Mouse (Mus musculus): ENCODE data around the gene Pgap2. TPM values are rescaled to one million over a fixed set of nuclear protein-coding genes. Genes with fewer than 3 reads are reported as not detected.
A peak's percentile ranks its signal among the peaks of the same experiment; 100 is the strongest.

The Pgap2 gene
- polyA plus RNA-seq, 1 experiment from 2014 or later = 70.1 TPM

- Histone ChIP-seq H3K9me3 (ENCODE audit: control insufficient read depth, low read length) (no peaks in the 10 kb centered on the region), H3K4me3 (ENCODE audit: control insufficient read depth in 1 of 2, insufficient read depth in 1 of 2, low read depth in 1 of 2, low read length in 2 of 2) (peak overlapping the region; percentile 80 to 95), H3K4me1 (ENCODE audit: control insufficient read depth in 2 of 2, insufficient read depth in 2 of 2, low read length in 2 of 2) (peaks cover 29 to 45% of the 10 kb centered on the region in 2 experiments), H3K36me3 (ENCODE audit: control insufficient read depth, insufficient read depth, low read length) (no peaks in the 10 kb centered on the region), H3K27me3 (ENCODE audit: control insufficient read depth, insufficient read depth, low read length) (no peaks in the 10 kb centered on the region), H3K9ac (ENCODE audit: low read length) (peak overlapping the region; percentile 86), H3K4me2 (ENCODE audit: low read length) (peak overlapping the region; percentile 83), H3K27ac (replicated peaks in 1 of 2; ENCODE audit: control insufficient read depth in 1 of 2, insufficient read depth in 1 of 2, low read depth in 2 of 2, low read length in 2 of 2) (peak overlapping the region; percentile 93 to 95)
- under 1% methylated on average over 23 of the region's 23 CpGs for WGBS
- peak; percentile 28 for ATAC-seq (ENCODE audit: insufficient number of reproducible peaks, insufficient read depth, low FRiP score, low read depth)
These were observed 39.5 kb downstream of the Pgap2 start for GRCm38 (mm10) chr7:102249531-102249895.

DNA sequence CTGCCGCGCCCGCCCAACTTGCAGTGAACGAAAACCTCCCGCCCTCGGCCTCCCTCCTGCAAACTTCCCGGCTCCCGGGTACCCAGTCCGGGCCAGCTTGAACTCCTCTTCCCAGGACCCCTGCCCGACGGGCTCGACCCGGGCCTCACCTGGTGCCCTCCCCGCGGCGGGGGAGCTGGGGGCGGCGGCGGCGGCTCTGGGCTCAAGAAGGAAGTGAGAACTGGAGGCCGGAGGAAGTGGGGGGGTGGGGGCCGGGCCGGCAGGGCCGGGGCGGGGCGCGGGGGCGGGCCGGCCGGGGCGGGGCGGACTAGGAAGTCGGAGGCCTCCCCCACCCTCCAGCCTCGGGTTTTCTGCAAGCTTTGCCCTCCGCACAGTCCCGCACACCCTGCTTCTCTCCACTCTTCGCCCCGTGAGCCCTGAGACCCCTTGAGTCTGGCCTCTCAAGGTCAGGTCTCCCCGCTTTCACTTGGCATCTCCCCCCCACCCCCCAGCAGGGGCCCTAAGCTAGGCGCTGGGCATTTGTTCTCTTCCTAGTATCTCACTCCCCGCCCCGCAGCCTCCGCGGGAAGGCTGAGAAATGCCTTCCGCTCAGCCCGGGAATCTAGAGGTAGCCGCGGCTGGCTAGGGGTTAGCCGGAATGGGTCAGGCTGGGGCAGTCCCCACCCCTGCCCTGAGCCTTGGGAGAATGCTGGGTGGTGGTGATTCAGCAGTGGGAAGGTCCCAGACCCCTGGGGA lies 40.1 kb downstream of the Pgap2 start:
- Histone ChIP-seq H3K4me1 (ENCODE audit: control insufficient read depth in 2 of 2, insufficient read depth in 2 of 2, low read length in 2 of 2) (peaks cover 26 to 40% of the 10 kb centered on the region in 2 experiments), H3K4me2 (ENCODE audit: low read length) (peak overlapping the region; percentile 83), H3K9me3 (ENCODE audit: control insufficient read depth, low read length) (no peaks in the 10 kb centered on the region), H3K4me3 (ENCODE audit: control insufficient read depth in 1 of 2, insufficient read depth in 1 of 2, low read depth in 1 of 2, low read length in 2 of 2) (peak overlapping the region; percentile 80 to 95), H3K27ac (replicated peaks in 1 of 2; ENCODE audit: control insufficient read depth in 1 of 2, insufficient read depth in 1 of 2, low read depth in 2 of 2, low read length in 2 of 2) (peak overlapping the region; percentile 94 to 95), H3K27me3 (ENCODE audit: control insufficient read depth, insufficient read depth, low read length) (no peaks in the 10 kb centered on the region), H3K9ac (ENCODE audit: low read length) (peak overlapping the region; percentile 86), H3K36me3 (ENCODE audit: control insufficient read depth, insufficient read depth, low read length) (no peaks in the 10 kb centered on the region)
- ATAC-seq (ENCODE audit: insufficient number of reproducible peaks, insufficient read depth, low FRiP score, low read depth) = peak; percentile 83
- WGBS = 2% methylated on average over 37 of the region's 49 CpGs

GRCm38 (mm10) chr7:102250631-102251214 lies 40.7 kb downstream of the Pgap2 start:
- peak overlapping the region; percentile 94 to 95 for H3K27ac ChIP-seq (replicated peaks in 1 of 2; ENCODE audit: control insufficient read depth in 1 of 2, insufficient read depth in 1 of 2, low read depth in 2 of 2, low read length in 2 of 2)
- peak; percentile 75 for ATAC-seq (ENCODE audit: insufficient number of reproducible peaks, insufficient read depth, low FRiP score, low read depth)
- under 1% methylated on average over 33 of the region's 33 CpGs for WGBS

DNA sequence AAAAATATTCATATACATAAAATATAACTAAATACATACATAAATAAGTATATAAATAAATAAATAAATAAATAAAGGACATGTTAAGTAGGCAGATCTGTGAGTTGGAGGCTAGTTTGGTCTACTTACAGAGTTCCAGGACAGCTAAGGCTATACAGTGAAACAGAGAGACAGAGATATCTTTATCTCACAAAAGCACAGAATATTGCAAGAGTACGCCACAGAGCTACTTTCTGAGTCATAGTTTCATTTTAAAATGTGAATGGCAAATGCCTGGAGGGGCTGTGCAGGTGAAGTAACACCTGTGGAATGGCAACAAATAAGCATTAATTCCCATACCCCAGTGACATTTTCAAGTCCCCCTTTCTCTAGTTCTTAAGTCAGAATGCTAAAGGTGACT lies 43.6 kb downstream of the Pgap2 start:
- H3K27ac ChIP-seq (replicated peaks in 1 of 2; ENCODE audit: control insufficient read depth in 1 of 2, insufficient read depth in 1 of 2, low read depth in 2 of 2, low read length in 2 of 2) = no peak overlapping the region
- no peaks in the 10 kb centered on the region for H3K36me3 ChIP-seq (ENCODE audit: control insufficient read depth, insufficient read depth, low read length)
- peaks cover 4 to 7% of the 10 kb centered on the region in 2 experiments; a peak in 3 of 4 replicates for H3K4me1 ChIP-seq (ENCODE audit: control insufficient read depth in 2 of 2, insufficient read depth in 2 of 2, low read length in 2 of 2)
- no peaks in the 10 kb centered on the region for H3K27me3 ChIP-seq (ENCODE audit: control insufficient read depth, insufficient read depth, low read length)
- 83% methylated on average over 1 of the region's 1 CpGs for whole genome bisulfite sequencing
- no peak overlapping the region for H3K9ac ChIP-seq (ENCODE audit: low read length)
- no peaks in the 10 kb centered on the region for H3K9me3 ChIP-seq (ENCODE audit: control insufficient read depth, low read length)
- H3K4me2 ChIP-seq (ENCODE audit: low read length) = no peak overlapping the region
- no peak for ATAC-seq (ENCODE audit: insufficient number of reproducible peaks, insufficient read depth, low FRiP score, low read depth)
- H3K4me3 ChIP-seq (ENCODE audit: control insufficient read depth in 1 of 2, insufficient read depth in 1 of 2, low read depth in 1 of 2, low read length in 2 of 2) = no peak overlapping the region

More at GRCm38 (mm10) chr7:102250631-102251214, 40.7 kb downstream of the Pgap2 start:
- Histone ChIP-seq H3K36me3 (ENCODE audit: control insufficient read depth, insufficient read depth, low read length) (no peaks in the 10 kb centered on the region), H3K4me1 (ENCODE audit: control insufficient read depth in 2 of 2, insufficient read depth in 2 of 2, low read length in 2 of 2) (peaks cover 22 to 34% of the 10 kb centered on the region in 2 experiments), H3K9ac (ENCODE audit: low read length) (peak overlapping the region; percentile 86), H3K9me3 (ENCODE audit: control insufficient read depth, low read length) (no peaks in the 10 kb centered on the region), H3K27me3 (ENCODE audit: control insufficient read depth, insufficient read depth, low read length) (no peaks in the 10 kb centered on the region), H3K4me2 (ENCODE audit: low read length) (peak overlapping the region; percentile 83), H3K4me3 (ENCODE audit: control insufficient read depth in 1 of 2, insufficient read depth in 1 of 2, low read depth in 1 of 2, low read length in 2 of 2) (peak overlapping the region; percentile 80 to 95)

DNA sequence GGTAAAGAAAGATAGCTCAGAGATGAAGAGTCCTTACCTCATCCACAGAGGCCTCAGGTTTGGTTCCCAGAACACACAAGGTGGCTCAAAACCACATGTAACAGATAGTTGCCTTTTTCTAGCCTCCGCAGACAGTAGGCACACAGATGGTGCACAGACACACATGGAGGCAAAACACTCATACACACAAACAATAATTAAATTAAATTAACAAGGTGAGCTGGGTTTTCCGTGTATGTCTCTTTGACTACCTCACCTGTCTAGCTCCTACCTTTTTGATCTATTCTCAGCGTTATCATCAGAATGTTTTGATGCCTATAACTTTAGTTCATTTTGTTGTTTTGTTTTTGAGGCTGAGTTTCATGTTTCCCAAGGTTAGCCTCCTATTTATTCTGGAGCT lies 45.9 kb downstream of the Pgap2 start, which contains the start of gene Rhog:
Gene Rhog (minus strand): TSS at position 101 of the 400 bp plus-strand sequence.
- 81% methylated on average over 3 of the region's 3 CpGs for WGBS
- H3K4me1 ChIP-seq (ENCODE audit: control insufficient read depth in 2 of 2, insufficient read depth in 2 of 2, low read length in 2 of 2) = 0 out of 4 replicates have a peak, but pooled peaks cover 0 to 2% of the 10 kb centered on the region in 2 experiments

GRCm38 (mm10) chr7:102256636-102257035 lies 46.6 kb downstream of the Pgap2 start:
- ATAC-seq (ENCODE audit: insufficient number of reproducible peaks, insufficient read depth, low FRiP score, low read depth) = no peak
- Histone ChIP-seq H3K4me1 (ENCODE audit: control insufficient read depth in 2 of 2, insufficient read depth in 2 of 2, low read length in 2 of 2) (no peaks in the 10 kb centered on the region), H3K36me3 (ENCODE audit: control insufficient read depth, insufficient read depth, low read length) (no peaks in the 10 kb centered on the region), H3K27me3 (ENCODE audit: control insufficient read depth, insufficient read depth, low read length) (0 out of 2 replicates have a peak, but pooled peaks cover 3% of the 10 kb centered on the region), H3K4me3 (ENCODE audit: control insufficient read depth in 1 of 2, insufficient read depth in 1 of 2, low read depth in 1 of 2, low read length in 2 of 2) (no peak overlapping the region), H3K4me2 (ENCODE audit: low read length) (no peak overlapping the region), H3K9ac (ENCODE audit: low read length) (no peak overlapping the region), H3K27ac (replicated peaks in 1 of 2; ENCODE audit: control insufficient read depth in 1 of 2, insufficient read depth in 1 of 2, low read depth in 2 of 2, low read length in 2 of 2) (no peak overlapping the region), H3K9me3 (ENCODE audit: control insufficient read depth, low read length) (no peaks in the 10 kb centered on the region)
- 74% methylated on average over 3 of the region's 3 CpGs for WGBS

More for the DNA sequence above, 45.9 kb downstream of the Pgap2 start, which contains the start of gene Rhog:
- H3K9me3 ChIP-seq (ENCODE audit: control insufficient read depth, low read length) = no peaks in the 10 kb centered on the region
- no peak within 1 kb of the TSS for H3K4me2 ChIP-seq (ENCODE audit: low read length)
- ATAC-seq (ENCODE audit: insufficient number of reproducible peaks, insufficient read depth, low FRiP score, low read depth) = no peak
- no peak within 1 kb of the TSS for H3K4me3 ChIP-seq (ENCODE audit: control insufficient read depth in 1 of 2, insufficient read depth in 1 of 2, low read depth in 1 of 2, low read length in 2 of 2)
- H3K27me3 ChIP-seq (ENCODE audit: control insufficient read depth, insufficient read depth, low read length) = 0 out of 2 replicates have a peak, but pooled peaks cover 3% of the 10 kb centered on the region
- no peaks in the 10 kb centered on the region for H3K36me3 ChIP-seq (ENCODE audit: control insufficient read depth, insufficient read depth, low read length)
- H3K9ac ChIP-seq (ENCODE audit: low read length) = no peak within 1 kb of the TSS
- no peak within 1 kb of the TSS for H3K27ac ChIP-seq (replicated peaks in 1 of 2; ENCODE audit: control insufficient read depth in 1 of 2, insufficient read depth in 1 of 2, low read depth in 2 of 2, low read length in 2 of 2)

DNA sequence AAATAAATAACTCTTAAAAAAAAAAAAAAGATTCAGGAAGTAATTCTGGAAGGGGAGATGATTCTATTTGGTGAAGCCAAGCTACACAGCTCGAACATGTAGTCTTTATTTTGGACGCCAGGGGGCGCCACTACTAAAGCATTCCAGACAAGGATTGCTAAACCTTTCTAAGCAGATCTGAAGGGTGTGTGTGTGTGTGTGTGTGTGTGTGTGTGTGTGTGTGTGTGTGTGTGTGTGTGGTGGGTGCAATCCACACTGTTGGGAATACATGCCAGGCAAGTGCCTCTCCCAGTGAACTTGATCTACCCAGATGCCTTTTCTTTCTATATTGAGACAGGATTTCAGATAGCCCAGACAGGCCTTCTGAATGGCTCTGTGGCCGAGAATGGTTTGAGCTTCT lies 48.2 kb downstream of the Pgap2 start:
- 10% methylated on average over 4 of the region's 4 CpGs for WGBS

More for the DNA sequence above, 48.2 kb downstream of the Pgap2 start:
- Histone ChIP-seq H3K9ac (ENCODE audit: low read length) (no peak overlapping the region), H3K4me2 (ENCODE audit: low read length) (no peak overlapping the region), H3K4me1 (ENCODE audit: control insufficient read depth in 2 of 2, insufficient read depth in 2 of 2, low read length in 2 of 2) (no peaks in the 10 kb centered on the region), H3K27me3 (ENCODE audit: control insufficient read depth, insufficient read depth, low read length) (0 out of 2 replicates have a peak, but pooled peaks cover 3% of the 10 kb centered on the region), H3K27ac (replicated peaks in 1 of 2; ENCODE audit: control insufficient read depth in 1 of 2, insufficient read depth in 1 of 2, low read depth in 2 of 2, low read length in 2 of 2) (no peak overlapping the region), H3K36me3 (ENCODE audit: control insufficient read depth, insufficient read depth, low read length) (no peaks in the 10 kb centered on the region), H3K9me3 (ENCODE audit: control insufficient read depth, low read length) (no peaks in the 10 kb centered on the region), H3K4me3 (ENCODE audit: control insufficient read depth in 1 of 2, insufficient read depth in 1 of 2, low read depth in 1 of 2, low read length in 2 of 2) (no peak overlapping the region)
- ATAC-seq (ENCODE audit: insufficient number of reproducible peaks, insufficient read depth, low FRiP score, low read depth) = no peak

All from heart, embryonic 14.5 days (tissue).